Mouse (Mus musculus) sigmoid colon, adult 10 weeks (tissue): ENCODE results near the gene Dkk1. TPM values are rescaled to one million over a fixed set of nuclear protein-coding genes. Genes with fewer than 3 reads are reported as not detected.

Experiments used
- polyA plus RNA-seq: library from polyadenylated mRNA; stranded (reverse); fragments of 350-450 nt; fragmentation: Illumina TruSeq; extraction: RNeasy Lipid Tissue Mini Kit (QIAGEN cat#74804); gene quantifications from one replicate; pipeline ENCODE4 v1.2.3, GENCODE M21; 2014; ENCODE audit warnings: low read depth, low replicate concordance

Gene Dkk1
- polyA plus RNA-seq: not detected

DNA sequence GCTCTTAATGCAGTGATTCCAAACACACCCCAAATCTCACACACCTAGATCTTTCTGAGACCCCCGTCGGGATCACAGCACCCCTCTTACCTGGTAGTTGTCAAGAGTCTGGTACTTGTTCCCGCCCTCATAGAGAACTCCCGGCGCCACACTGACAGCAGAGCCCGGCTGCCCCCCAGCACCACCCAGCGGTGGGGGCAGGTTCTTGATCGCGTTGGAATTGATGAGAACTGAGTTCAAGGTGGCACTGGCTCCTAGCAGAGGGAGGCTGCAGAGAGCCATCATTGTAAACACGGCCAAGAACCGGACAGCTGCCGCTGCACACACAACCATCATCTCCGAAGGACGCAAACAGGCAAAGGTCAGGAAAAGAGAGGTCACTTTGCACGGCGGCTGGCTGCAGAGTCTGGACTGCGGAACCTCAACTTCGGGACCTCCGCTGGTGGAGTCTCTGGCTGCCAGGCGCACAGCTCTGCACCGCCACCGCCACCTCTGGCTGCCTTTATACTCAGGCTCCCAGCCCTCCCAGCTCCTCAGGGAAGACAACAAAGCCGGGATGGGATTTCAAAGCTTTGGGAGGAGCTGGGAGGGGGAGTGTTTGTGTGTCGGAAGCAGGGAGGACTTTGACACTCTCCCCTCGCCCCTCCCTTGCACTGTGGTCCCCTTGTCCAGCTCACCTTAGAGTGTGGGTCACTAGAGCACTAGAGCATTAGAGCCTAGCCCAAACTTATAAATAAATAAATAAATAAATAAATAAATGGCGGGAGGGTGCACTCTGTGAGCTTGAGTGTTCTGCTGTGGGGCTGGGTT, at the start of gene Dkk1:
Gene Dkk1 (minus strand): TSS at position 622 of the 810 bp plus-strand sequence.

